18 mouse cellular contexts compared by ENCODE assay signal in the genomic region with DNA sequence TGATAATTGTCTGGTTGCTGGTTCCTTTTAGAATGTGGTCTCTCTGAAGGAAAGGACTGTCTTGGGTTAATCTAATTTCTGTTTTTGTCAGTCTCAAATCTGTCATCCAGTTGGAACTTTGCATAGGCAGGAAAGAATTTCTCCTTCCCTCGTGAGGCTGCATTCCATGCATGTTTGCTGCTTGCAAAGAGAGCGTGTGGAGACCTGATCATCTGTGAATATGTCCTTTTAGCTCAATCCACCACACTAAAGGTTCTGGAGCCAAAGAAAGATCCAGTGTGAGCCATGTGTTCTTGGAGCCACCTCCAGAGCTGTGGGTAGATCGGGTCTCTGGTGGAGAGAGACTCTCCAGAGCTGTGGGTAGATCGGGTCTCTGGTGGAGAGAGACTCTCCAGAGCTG.
DNase-seq lines count a peak whose midpoint lies in the region; ATAC-seq and TF ChIP-seq lines count a peak whose summit lies in the region.
"Had no signal": no experiment of that assay in that cellular context is flagged by ENCODE, and none has a peak within 500 bp of the region (broad histone marks: within the 10 kb centered on the region; RNA-seq: fewer than 3 reads in every experiment).

No protein-coding gene starts in this region.

- no peak overlapping the region for H3K27ac ChIP-seq in heart, embryonic 12.5 days (ENCODE audit: poor library complexity, severe bottlenecking)
- H3K27ac ChIP-seq in layer of hippocampus, adult 2 months = no peak overlapping the region
- H3K27ac ChIP-seq: forebrain, embryonic 12.5 days; hindbrain, postnatal 0 days; kidney, embryonic 15.5 days; stomach, postnatal 0 days had no signal

- POLR2A ChIA-PET in Patski (lab: Charles Lee) = interaction anchor here (0.6 kb wide), 1 partner anchor 322 kb away, joined by 3 read pairs; no protein-coding TSS in a partner anchor

- H3K9ac ChIP-seq in heart, embryonic 12.5 days = no peak overlapping the region
- H3K9ac ChIP-seq: forebrain, embryonic 12.5 days; kidney, embryonic 15.5 days had no signal

- peaks cover 9% of the 10 kb centered on the region for H3K4me1 ChIP-seq in heart, embryonic 12.5 days (replicated peaks)
- H3K4me1 ChIP-seq: forebrain, embryonic 12.5 days; kidney, embryonic 15.5 days had no signal

- ATAC-seq in heart, embryonic 12.5 days (ENCODE audit: insufficient number of reproducible peaks, low FRiP score) = no peak
- peak; percentile 87 for ATAC-seq in Patski
- ATAC-seq: hindbrain, postnatal 0 days had no signal

- H3K9me3 ChIP-seq in heart, embryonic 12.5 days (replicated peaks) = no peaks in the 10 kb centered on the region
- H3K9me3 ChIP-seq: forebrain, embryonic 12.5 days; kidney, embryonic 15.5 days had no signal

- no peak for DNase-seq in heart, postnatal 25 days (ENCODE audit: low spot score)
- peak; percentile 10 for DNase-seq in kidney, postnatal 14 days
- no peak for DNase-seq in kidney, adult 18-20 months
- DNase-seq in 3134 (ENCODE audit: extremely low read depth, insufficient read length, low spot score) = peak; percentile 13
- DNase-seq in Patski (ENCODE audit: low read depth, low spot score) = no peak
- no peak for DNase-seq in layer of hippocampus, adult 8-10 months (ENCODE audit: low spot score in 2 of 2)
- no peak for DNase-seq in layer of hippocampus, adult 2 months (ENCODE audit: low spot score in 2 of 2)
- DNase-seq: cerebellum, adult 8-10 months; gastrocnemius, postnatal 25 days; liver; right cerebral cortex, postnatal 25 days; thymus, postnatal 14 days had no signal

- H3K27me3 ChIP-seq in heart, embryonic 12.5 days (replicated peaks) = no peaks in the 10 kb centered on the region
- no peaks in the 10 kb centered on the region for H3K27me3 ChIP-seq in Patski
- H3K27me3 ChIP-seq: forebrain, embryonic 12.5 days; kidney, embryonic 15.5 days had no signal

- no peak for TF ChIP-seq CTCF in Patski (IDR thresholded peaks at IDR 0.05)
- no peak for TF ChIP-seq CTCF in layer of hippocampus, adult 2 months (conservative IDR thresholded peaks at IDR 0.05)

- CTCF ChIA-PET in Patski (lab: Charles Lee) = interaction anchor here (0.7 to 1.5 kb wide), 2 partner anchors 9 to 10 kb away, joined by 3 read pairs; no protein-coding TSS in a partner anchor

- 44% methylated on average over 4 of the region's 4 CpGs for WGBS in heart, embryonic 12.5 days

- intact Hi-C loops in heart, postnatal 25 days (cut with DNase I) = loop anchor here (5.0 kb wide), 1 partner anchor 138 kb away; no protein-coding TSS in a partner anchor

- H3K4me2 ChIP-seq in heart, embryonic 12.5 days = peak overlapping the region; percentile 21; the same call in 1 of the 2 replicates
- H3K4me2 ChIP-seq: forebrain, embryonic 12.5 days; kidney, embryonic 15.5 days; midbrain, embryonic 11.5 days had no signal

- H3K4me3 ChIP-seq in heart, embryonic 12.5 days = no peak overlapping the region
- H3K4me3 ChIP-seq in layer of hippocampus, adult 2 months = no peak overlapping the region
- H3K4me3 ChIP-seq: forebrain, embryonic 12.5 days; kidney, embryonic 15.5 days had no signal

- in situ Hi-C loops in Patski (cut with MboI; ENCODE audit: low pct_unique_long_range_greater_than_20kb) = no loop called here

- H3K36me3 ChIP-seq in heart, embryonic 12.5 days = no peaks in the 10 kb centered on the region
- H3K36me3 ChIP-seq: forebrain, embryonic 12.5 days; kidney, embryonic 15.5 days had no signal

Comparison
In these comparisons a context has a peak if more than half of its experiments do, and no peak if none do; other contexts are left out.
1. DNase-seq: peak in kidney, postnatal 14 days (single experiment) and 3134 (single experiment); none in heart, postnatal 25 days (single experiment), kidney, adult 18-20 months (single experiment), Patski (single experiment), layer of hippocampus, adult 8-10 months (0 of 2) and layer of hippocampus, adult 2 months (0 of 2).